Mouse (Mus musculus) stomach, postnatal 0 days (tissue): ENCODE measurements around the gene Slc35e2.

Experiments used
- CTCF ChIP-seq: IDR thresholded peaks from 2 replicates; pipeline ENCODE4 v1.5.1; 2016; ENCODE audit warnings: antibody characterized with exemption, low read depth, mild to moderate bottlenecking, moderate library complexity
- EP300 ChIP-seq: optimal IDR thresholded peaks from 2 replicates; pipeline ENCODE3; 2016; ENCODE audit warnings: antibody characterized with exemption

DNA sequence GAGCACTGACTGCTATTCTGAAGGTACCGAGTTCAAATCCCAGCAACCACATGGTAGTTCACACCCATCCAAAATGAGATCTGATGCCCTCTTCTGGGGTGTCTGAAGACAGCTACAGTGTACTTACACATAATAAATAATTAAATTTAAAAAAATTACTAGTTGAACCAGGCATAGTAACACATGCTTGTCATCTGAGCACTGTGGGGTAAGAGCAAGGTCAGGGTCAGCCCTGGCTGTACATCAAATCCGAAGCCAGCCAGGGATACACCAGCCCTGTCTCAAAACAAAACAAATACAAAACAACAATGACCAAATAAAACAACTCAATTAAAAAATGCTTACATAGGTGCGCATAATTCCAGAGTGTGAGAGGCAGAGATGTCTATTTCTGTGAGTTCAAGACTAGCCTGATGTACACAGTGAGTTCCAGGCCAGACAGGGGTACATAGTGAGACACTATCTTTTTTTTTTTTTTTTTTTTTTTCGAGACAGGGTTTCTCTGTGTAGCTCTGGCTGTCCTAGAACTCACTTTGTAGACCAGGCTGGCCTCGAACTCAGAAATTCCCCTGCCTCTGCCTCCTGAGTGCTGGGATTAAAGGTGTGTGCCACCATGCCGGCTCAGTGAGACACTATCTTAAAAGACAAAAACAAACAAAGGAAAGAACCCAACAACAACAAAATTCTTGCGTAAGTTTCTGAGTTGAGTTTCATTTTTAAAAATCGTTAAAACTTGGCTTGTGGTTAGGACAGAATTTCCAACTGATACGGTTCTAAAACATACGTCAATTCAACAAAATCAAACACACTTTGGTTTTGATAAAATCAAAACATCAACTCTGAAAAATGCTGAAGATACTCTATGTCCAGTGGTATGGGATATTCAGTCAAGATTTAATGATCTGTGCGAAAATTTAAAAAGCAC is 1.1 kb upstream of the Slc35e2 start:
- TF ChIP-seq CTCF (no peak), EP300 (no peak)
